Mouse (Mus musculus) thymus, postnatal 14 days (tissue): ENCODE measurements at regions not wholly inside any gene's neighbourhood (a gene's known extent, or its start where the extent isn't known, plus 50 kb on each side); places are given as distances from the start of the nearest gene placed in this dataset.

Source experiments
- DNase-seq: peaks from one replicate; pipeline ENCODE4 v3.0.0; 2021

DNA sequence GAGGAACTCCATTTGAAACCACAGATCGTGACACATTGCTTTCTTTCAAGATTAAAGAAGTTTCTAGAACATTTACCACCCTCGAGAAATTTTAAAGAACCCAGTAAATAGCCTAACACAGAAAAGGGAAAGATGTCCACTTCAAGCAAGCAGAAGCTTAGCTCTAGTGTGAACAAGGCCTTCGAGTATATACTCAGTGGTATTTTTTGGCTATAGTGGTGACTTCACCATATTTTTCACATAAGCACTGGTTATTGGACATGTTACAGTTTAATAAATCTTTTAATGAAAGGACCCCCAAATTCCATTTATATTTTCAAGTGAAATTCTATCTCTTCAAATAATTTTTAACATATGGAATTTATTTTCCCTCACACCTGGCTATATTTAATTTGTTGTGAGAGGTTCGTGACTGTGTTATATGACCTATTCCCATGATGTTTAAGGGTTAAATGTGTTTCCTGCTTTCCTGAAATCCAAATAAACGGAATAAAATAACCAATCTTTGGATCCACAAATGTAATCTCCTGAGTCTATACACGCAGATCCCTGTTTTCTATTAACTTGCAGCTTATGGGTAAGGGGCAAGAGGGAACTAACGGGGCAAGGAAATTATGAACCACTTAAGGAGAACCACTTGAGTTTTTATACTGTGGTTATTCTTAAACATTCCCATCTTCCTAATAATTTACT, 60.6 kb upstream of the Tas2r134 start:
- DNase-seq: no peak

DNA sequence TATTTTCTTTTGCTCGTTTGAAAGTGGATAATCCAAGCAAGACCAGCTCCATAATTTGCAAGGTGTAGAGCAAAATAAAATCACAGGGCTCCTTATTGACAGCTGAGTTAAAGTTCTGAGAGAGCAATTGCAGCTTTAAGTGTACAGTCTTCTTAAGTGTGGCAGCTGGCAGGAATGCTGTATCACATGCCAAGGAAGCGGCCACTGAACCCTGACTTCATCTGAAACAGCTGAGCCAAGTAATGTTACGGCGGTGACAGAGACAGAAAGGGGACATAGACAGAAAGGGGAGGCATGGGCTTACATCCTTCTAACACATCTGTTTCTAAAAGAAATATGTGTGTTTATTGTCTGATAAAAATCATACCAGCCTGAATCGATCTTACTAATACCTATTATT, 63.4 kb upstream of the Tas2r134 start:
- DNase-seq: no peak

DNA sequence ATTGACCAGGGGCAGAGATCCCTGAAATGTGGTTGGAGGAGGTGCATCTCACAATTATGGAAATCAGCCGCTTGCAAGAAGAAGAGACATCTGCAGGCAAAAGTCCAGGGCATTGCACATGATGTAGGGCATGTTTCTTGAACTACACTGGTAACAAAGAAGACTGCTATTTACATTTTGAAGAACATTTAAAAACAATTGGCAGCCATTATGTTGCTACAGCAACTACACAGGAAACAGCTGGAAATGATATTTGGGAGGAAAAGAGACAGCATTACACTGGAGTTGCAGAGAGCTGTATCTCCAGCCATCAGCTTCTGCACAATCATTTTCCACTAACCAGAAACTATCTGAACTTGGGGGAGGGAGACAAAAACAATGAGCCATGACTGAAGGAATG, 64.1 kb upstream of the Tas2r134 start:
- no peak for DNase-seq

DNA sequence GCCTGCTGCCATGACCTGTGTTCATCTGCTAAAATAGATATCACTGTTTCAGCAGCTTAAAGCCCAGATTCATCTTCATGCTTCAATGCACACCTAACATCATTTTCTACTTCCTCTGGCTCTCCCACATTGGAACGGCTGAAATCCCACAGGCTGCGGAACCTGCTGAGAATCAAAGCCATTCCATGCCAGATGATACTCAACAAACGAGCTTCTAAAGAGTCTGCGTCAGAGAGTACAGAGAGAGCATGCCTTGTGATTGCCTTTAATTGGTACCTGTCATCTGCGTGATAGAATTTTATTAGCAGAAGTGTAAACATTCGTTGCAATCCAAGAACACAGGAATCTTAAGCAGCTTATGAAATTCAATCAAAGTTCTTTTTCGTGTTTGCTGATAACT, 76.4 kb upstream of the Tas2r134 start:
- no peak for DNase-seq

DNA sequence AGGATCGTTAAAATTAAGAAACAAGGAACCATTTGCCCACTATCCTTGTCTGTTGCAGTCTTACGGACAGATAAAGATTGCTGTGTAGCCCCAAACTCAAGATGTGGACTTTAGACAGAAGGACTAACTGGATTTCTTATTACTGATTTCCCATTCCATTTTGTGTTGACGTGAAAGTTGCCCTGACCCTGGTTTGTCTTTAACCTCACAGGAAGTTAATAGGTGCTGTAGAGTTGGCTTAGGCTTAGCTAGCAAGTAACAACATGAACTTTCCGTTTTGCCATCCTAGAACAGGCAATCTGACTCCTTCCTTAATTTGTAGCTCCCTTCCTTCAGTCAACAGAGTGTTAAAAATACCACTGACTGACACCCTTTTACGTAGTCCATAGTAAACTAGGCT, 78.2 kb upstream of the Tas2r134 start:
- no peak for DNase-seq

DNA sequence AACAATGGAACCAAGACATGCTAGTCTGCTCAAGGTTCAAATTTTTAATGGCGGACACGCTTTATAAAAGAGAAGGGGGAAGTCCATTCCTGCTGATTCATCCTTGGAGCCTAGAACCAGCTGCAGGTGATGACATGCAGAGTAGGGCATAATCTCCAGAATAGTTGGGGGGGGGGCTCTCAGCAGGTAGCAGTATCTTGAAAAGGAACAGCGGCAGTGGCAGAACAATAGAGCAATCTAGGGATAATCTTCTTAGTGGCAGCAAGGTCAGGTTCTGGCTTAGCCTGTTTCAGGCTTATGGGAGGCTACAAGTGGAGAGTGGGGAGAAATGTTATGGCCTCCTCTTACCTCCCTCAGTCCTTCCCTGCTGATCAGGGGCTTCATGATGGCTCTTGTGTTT, 81.1 kb upstream of the Tas2r134 start:
- no peak for DNase-seq

DNA sequence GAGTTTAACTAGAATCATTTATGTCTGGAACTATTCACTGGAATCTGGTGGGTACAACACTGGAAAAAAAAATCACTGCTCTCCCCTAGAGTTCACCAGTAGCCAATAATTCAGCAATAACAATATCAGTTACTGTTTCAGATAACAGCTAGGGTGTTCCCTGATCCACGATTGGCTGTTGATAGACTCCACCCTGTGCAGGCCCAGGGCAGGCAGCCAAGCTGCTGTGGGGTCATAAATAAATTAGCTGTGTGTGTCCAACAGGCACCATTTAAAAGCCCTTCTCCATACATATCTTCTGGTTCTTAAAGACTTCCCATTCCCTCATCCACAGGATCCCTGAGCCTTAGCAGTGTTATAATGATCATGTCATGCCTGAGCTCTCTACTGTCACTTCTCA, 83.4 kb upstream of the Tas2r134 start:
- DNase-seq: no peak

DNA sequence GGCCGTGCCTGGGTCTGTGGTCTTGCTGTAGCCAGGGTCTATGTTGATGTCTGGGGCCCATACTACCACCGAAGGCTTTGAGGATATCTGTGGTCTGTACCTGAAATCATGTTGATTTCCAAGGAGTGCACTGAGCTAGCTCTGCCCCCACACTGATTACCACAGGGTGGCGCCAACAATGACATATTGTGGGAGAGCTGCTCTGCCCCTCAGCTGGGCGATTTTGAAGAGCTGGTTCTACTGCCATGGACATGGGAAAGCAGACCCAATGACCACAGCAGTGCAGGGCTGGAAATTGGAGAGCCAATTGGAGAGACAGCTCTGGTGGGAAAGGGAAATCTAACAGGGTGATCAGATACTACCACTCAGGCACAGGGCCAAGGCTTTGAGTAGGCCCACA, 85.0 kb upstream of the Tas2r134 start:
- DNase-seq: peak; percentile 20

DNA sequence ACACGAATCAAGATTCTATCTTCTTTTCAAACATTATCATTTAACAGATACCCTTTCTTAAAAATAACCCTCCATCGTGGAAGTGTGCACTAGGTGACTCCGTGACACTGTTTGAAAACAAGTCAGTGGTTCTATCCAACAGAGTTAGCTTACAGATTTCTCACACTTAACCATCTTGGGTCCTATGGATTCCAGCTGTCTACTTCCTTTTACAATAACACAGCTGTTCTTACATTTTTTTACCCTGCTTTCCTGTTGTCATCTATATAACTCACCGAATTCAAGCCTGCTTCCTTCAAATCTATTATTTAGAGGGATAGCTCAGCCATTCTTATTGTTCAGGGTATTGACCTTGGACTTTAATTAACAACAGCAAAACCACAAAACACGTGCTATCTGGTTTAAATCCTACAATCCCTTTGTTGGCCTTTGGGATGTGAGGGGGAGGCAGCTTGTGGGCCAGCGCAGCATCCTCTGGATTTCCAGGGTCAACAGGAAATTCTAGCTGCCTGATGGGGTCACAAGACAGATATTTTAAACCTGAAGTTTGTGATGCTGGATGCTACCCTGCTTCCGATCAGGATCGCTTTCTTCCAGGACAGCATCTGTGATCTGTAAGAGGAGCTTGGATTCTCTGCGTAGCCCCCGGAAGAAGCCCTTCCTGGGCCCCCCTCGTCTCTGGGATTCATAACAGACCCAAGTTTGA, 94.4 kb upstream of the Tas2r134 start:
- DNase-seq: no peak

DNA sequence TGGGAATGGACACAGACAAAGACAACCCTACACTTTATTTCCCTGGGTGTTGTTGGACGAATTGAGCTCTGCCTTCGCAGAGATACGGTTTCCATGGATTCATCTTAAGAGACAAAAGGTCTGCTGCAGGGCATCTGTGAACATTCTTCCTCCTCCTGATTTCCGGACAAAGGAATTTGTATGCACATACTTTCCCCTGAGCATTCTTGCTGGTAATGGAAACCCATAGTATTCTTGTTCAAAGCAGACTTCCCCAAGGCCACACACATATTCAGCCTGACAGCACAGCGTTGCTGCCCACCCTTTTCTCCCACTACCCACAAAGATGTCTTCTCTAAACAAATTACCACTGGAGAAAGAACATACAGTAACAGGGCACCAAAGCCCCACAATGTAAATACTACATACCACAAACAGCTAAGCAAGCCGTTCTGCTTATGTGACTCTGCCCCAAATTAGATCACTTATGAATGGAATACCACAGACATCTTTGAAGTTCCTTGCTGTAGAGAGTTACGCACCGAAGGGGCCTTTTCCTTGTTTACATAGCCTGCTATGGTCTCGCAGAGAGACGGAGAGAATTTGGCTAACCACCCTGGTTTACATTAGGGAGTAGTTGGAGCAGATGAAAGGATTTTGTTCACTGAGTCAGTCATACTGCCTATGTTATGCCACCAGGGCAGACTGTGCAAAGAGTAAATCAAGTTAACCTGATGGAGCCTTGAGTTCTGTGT, 96.0 kb upstream of the Tas2r134 start:
- DNase-seq: no peak

DNA sequence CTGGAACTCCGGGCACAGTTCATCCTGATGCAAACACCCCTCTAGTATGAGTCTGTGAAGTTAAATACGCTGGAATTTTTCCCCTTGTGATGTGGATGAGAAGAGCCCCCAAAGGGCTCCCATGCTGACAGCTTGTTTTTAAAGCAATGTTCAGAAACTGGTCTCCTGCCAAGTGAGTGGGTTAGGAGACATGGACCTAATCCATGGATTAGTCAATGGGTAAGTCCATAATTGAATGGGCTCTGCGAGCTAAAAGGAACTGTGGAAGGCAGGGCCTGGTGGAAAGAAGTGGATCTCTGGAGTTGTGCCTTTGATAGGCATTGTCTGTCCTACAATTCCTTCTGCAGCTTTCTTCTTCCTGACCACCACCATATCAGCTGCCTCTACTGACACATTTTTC, 104.5 kb upstream of the Tas2r134 start:
- no peak for DNase-seq

DNA sequence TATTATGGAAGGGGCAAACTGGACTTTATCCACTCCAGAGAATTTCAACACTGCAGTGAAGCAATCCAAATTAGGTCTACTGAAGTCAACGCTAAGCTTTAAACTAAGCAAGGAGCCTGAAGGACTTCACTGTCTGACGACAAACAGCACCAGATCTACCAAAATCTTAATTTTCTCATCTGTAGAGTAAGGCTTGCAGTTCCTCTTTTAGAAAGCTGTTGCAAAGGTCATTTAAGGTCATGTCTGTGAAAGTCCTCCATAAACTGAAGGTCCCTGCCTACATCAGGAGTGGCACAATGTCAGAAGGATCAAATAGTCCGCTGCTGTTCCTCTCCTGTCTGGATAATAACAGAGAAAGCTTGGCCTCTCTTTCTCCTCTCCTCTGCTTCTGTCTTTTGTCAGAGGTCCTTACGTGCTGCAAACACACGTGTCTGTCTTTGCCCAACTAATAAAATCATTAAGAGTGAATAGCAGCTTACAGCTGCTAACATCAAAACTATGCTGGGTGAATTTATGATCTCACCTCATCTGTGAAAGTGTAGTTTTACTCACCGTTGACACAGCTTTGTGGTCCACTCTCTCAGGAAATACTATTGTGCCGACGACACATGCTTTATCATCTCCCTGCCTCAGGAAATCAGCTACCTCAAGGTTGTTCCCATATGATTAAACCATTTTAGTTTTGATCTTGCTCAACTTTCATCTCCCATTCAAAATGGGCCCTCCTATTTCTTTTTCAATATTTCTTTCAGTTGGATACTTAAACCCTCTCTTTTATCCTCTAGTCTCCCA, 117.9 kb upstream of the Tas2r134 start:
- DNase-seq: no peak

DNA sequence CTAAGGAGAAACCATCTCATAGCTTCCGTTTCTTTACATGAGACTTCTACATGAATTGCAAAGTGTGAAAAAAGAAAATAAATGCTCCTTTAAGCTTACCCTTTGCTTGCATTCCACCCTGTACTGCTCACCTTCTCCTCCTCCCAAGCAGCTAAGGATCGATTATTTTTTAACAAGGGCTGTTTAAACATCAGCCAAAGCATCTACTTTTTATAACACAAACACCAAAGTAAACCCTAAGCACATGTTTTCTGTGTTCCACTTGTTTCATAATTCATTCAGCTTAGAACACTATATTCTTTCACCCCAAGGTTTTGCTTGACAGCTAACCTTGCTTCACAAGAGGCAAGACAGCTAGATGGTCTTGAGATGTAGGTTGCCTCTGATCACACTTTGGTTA, 129.4 kb upstream of the Tas2r134 start:
- DNase-seq: no peak

DNA sequence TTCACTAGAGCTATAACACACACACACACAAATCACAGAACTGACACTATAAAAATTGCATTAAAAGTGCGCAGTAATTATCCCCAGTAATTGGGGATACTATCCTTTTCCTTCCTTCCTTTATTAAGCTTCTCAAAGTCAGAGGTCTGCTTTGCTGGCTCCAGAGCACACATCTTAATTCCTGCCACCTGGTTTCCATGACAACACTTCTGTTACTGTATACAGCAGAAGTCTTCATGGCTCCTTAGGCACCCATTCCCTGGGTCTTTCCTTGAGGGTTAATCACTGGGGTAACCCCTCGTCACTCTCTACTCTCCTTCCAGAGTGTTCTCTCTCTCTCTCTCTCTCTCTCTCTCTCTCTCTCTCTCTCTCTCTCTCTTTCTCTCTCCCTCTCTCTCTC, 153.6 kb upstream of the Tas2r134 start:
- no peak for DNase-seq

DNA sequence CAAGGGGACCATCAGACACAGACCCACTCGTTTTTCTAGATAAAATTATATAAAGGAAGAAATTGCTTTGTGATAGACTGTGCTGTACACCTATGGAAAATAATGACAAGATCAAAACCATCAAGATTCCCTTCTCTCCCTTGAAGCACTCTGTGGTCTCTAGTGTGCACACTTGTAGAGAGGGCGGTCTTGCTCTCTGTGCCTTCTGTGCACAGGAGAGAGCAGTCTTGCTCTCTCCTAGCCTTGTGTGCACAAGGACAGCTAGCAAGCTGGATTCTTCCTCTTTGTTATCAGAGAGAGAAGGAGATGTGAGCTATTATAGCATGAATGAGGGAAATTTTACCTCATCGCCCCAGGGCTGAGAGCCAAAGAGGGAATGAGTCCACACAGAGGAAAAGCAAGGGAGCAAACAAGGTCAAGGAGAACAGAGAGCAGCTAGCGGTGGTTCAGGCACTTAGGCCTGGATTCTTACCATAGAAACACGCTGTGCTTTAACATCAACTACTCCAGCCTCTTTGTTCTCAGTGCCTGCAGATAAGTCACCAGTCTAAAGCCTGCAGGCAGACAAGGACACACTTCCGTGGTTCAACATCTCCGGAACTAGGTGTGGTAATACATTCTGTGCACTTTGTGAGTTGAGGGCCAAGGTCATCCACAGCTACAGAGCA, 160.2 kb upstream of the Tas2r134 start:
- no peak for DNase-seq

DNA sequence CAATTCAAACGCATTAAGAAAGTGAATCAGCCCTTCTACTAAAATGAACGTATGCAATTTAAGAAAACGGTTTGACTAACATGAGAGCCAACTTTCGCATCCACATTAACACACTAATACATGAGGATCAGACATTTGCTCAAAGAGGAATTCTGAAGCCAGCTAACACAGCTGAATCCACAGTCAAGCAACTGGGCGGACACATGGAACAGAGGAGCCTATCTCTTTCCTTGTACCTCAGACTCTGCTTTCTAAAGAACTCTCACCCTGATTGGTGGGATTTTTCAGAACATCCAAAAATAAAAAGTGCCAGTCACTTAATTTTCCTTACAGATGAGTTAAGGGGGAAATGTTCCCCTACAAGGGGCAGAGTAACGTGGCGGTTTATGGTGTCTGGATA, 161.3 kb upstream of the Tas2r134 start:
- DNase-seq: no peak

DNA sequence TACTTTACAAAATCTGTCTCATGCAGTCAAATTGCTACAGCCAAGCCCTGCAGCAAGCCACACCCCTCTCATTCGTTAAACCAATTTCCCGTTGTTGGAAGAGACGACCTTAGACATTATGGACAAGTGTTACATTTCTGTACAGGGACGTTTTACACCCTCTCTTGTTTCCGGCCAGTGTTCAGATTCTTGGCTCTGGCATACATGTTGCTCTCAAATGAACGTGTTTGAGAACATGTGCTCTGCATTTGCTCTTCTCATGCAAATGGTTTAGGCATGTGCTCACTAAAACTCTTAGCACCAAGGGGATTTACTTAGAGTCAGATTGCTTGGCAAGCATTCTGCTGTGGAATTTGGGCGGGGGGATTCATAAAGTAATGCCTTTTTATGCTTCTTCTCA, 161.7 kb upstream of the Tas2r134 start:
- DNase-seq: no peak

DNA sequence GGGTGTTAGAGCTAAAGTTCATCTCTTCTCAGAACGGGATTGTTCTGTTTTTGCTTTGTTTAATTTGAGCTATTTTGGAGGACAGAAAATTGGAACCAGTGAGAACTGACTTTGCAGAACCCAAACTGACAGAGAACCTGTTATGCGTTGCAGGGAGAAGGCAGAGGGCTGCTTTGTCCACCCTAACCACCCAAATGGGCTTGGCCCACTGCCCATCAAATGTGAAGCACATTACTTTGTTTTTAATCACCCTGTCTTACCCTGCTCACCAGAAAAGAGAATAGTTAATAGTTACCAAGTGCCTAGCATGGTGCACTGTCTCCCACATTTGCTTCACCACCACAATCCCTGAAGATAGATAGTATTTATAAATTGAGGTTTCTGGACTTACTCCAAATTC, 163.0 kb upstream of the Tas2r134 start:
- DNase-seq: no peak

DNA sequence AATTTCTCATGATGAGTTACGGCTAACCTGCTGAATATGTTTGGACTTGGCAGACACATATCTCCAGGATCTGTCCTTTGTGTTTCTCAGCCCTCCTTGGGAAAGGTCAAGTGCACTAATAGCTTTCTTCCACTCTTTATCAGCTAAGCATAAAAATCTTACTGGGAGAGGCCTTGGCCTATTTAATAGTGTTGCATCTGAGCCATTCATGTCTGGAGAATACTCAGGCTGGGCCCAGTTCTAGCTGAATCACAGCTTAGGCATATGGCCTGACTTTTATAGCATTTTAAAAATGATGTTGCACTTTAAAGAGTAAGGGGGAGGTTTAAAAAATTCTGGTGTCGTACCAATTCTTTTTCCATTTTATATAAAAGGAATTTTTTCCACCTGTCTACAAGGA, 166.4 kb upstream of the Tas2r134 start:
- no peak for DNase-seq

DNA sequence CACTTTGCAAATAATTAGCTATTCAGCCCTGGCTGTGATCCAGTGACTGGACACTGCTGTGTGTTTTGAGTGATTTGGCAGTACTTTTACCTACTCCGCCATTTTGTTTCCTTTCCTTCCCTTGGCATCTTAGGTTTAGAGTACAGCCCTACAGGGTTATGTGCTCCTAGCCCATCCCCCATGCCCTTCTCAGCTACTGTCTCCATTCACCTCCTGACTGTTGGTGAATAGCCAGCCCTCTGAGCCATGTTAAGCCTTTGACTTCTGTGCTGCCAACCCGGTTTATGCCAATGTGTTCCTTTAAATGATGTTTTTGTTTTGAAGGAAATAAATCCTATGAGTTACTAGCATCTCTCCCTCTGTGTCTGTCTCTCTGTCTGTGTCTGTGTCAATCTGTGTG, 167.8 kb upstream of the Tas2r134 start:
- no peak for DNase-seq

DNA sequence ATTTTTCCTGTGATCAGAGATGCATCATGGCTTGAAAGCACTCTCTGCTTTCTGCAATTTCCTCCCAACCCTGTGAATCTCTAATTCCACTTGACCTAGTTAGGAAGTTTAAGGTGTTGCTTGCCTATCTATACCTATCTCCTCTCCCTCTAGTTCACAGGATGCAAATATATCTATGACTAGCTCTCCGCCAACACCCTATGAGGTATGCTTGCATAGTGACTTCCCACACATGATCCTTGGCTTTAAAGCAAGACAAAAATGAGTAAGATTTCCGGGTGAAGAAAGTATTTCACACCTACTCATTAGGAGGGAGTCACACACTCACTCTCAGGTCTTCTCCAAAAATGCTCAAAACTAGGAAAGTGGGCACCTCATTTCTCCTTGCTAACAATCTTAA, 169.6 kb upstream of the Tas2r134 start:
- DNase-seq: no peak

DNA sequence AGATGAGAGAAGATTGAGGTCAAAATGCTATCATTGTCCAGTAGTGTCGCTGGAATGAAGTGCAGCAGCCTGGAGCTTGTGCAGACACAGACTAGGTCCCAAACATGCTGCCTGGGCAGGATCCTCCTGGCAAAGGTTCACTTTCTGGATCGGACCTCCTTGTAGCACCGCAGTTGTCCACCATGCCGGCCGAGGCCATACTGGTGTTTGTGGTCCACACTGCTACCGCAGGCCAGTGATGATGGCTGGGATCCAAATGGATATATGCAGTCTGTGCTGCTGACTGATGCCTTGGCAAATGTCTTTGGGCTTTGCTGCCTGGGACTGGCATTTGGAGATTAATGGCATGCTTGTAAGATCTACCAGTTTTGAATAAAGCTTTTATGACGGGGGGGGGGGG, 174.5 kb upstream of the Tas2r134 start:
- no peak for DNase-seq

DNA sequence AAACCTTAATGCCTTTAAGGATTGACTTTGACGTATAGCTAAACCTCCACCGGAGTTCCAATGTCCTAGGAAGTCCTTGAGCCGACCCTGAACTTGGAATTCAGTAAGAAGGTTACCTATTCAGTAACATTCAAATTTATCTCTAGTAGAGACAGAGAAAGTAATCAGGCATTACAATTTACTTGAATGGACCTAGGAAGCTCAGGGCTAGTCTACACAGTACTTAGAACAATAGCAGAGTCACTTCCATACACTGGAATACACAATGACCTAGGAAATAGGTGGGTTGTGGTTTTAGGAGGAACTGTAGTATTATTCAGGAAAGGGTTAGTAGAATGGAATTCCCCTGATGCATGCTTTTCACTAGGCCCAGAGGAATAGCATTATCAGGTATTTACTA, 179.2 kb upstream of the Tas2r134 start:
- DNase-seq: no peak
